Mouse (Mus musculus) megakaryocyte, embryonic 14.5 days (primary cell): ENCODE results near the gene Gon4l.
"Not testable (repeated sequence)": the region's sequence is repeated elsewhere in the genome, so short reads cannot be mapped to it uniquely, and the experiment has no call there.

ENCODE experiments used
- FLI1 ChIP-seq: IDR thresholded peaks from 2 replicates; pipeline ENCODE4 v1.6.1; 2012; ENCODE audit warnings: low read length, inconsistent platforms, mixed read lengths
- GATA1 ChIP-seq: IDR thresholded peaks from 3 replicates; pipeline ENCODE4 v1.6.1; 2012; ENCODE audit warnings: mixed read lengths, low read length, inconsistent platforms, borderline replicate concordance

DNA sequence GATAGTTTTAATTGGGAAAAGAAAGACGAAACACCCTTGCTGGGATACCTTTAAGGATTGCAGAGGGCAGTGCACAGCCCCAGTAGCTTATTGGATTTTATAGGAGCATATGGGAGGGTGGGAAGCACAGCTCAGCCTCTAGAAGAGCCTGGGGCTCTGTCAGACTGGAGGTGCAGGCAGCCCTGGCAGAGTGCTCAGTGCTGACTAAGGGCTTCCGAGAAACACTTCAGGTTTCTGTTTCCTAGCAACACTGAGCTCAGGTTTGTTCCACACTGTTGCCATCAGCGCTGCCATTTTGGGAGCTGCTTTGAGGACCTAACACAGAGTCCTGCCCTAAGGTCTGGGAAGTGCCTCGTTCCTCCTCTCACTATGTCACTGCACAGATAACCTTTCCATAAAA is 48.7 kb upstream of the Gon4l start:
- not testable (repeated sequence) for TF ChIP-seq GATA1, FLI1
